Mouse (Mus musculus) CH12.LX (cell line): ENCODE measurements around the gene Trappc2l.

Source experiments
- E2F4 ChIP-seq: IDR thresholded peaks from 2 replicates; pipeline ENCODE4 v1.6.1; 2011; ENCODE audit warnings: low read depth, low read length, improper control_type of control experiment; ENCODE audit not compliant: insufficient replicate concordance
- MXI1 ChIP-seq: IDR thresholded peaks from 2 replicates; pipeline ENCODE4 v1.6.1; 2011; ENCODE audit warnings: mild to moderate bottlenecking, low read depth, low read length, improper control_type of control experiment

DNA sequence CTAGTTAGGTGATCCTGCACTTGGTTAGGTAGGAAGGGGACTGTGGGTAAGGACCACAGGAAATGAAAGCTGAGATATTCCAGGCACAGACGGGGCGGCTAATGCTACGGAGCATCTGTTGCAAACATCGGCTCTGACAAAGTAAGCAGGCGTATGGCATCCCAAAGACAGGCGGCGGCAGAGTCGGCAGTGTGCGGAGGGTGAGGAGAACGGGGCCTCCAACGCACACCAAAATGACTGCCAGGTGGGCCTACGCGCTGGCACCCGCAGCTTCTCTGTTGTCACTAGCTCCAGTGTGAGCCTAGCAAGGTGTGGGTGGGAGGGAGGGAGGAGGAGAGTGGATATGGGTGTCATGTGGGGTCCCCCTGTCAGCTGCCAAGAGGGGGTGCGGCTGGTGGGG, 30.0 kb downstream of the Trappc2l start:
- TF ChIP-seq E2F4 (no peak), MXI1 (no peak)
